Mouse (Mus musculus) neural tube, embryonic 12.5 days (tissue): ENCODE measurements around the gene Acss2. TPM values are rescaled to one million over a fixed set of nuclear protein-coding genes. Genes with fewer than 3 reads are reported as not detected.
A peak's percentile ranks its signal among the peaks of the same experiment; 100 is the strongest.

ENCODE experiments used
- ATAC-seq: fragments of 200-750 bp; cut with Nextera tagmentation; 2 replicates; pipeline ENCODE4 v1.8.0; 2017; ENCODE audit warnings: low read depth, mild to moderate bottlenecking, moderate TSS enrichment, moderate library complexity; ENCODE audit not compliant: low FRiP score
- H3K27ac ChIP-seq: fragments of 300-500 bp; sonication (generic); 2 replicates; pipeline ENCODE4 v1.5.1; 2016
- H3K27me3 ChIP-seq: fragments of 300-500 bp; sonication (generic); replicated peaks from 2 replicates; pipeline ENCODE4 v1.6.1; 2016; ENCODE audit warnings: mild to moderate bottlenecking
- H3K36me3 ChIP-seq: fragments of 300-500 bp; sonication (generic); 2 replicates; pipeline ENCODE4 v1.6.1; 2016; ENCODE audit warnings: mild to moderate bottlenecking
- H3K4me1 ChIP-seq: fragments of 300-500 bp; sonication (generic); 2 replicates; pipeline ENCODE4 v1.6.1; 2016
- H3K4me2 ChIP-seq: fragments of 300-500 bp; sonication (generic); replicated peaks from 2 replicates; pipeline ENCODE4 v1.6.1; 2016; ENCODE audit warnings: mild to moderate bottlenecking
- H3K4me3 ChIP-seq: fragments of 300-500 bp; sonication (generic); 2 replicates; pipeline ENCODE4 v1.5.1; 2016
- H3K9ac ChIP-seq: fragments of 300-500 bp; sonication (generic); 2 replicates; pipeline ENCODE4 v1.6.1; 2016; ENCODE audit warnings: mild to moderate bottlenecking
- H3K9me3 ChIP-seq: fragments of 300-500 bp; sonication (generic); 2 replicates; pipeline ENCODE4 v1.6.1; 2016; ENCODE audit warnings: mild to moderate bottlenecking
- WGBS: fragments of 180-500 bp; shearing (Covaris S2); methylation state at CpG from one replicate; pipeline ENCODE4 v1.1.7; 2016; 5-methylcytosine and 5-hydroxymethylcytosine counted together
- polyA plus RNA-seq: library from polyadenylated mRNA; unstranded; fragments of >200 nt; fragmentation: Nextera tagmentation; extraction: Ambion mirVana; gene quantifications from 2 replicates; pipeline ENCODE4 v1.2.1, GENCODE M21; 2016

The Acss2 gene
- polyA plus RNA-seq, 1 experiment from 2014 or later = 31.2 TPM

GRCm38 (mm10) chr2:155624730-155625129 lies 107.0 kb downstream of the Acss2 start:
- Histone ChIP-seq H3K27ac (no peak overlapping the region), H3K9me3 (no peaks in the 10 kb centered on the region), H3K9ac (no peak overlapping the region), H3K36me3 (no peaks in the 10 kb centered on the region), H3K4me3 (no peak overlapping the region), H3K27me3 (peaks cover 35% of the 10 kb centered on the region), H3K4me1 (peaks cover 14% of the 10 kb centered on the region), H3K4me2 (no peak overlapping the region)
- ATAC-seq = no peak
- 40% methylated on average over 10 of the region's 10 CpGs for WGBS

GRCm38 (mm10) chr2:155626277-155626676 lies 108.5 kb downstream of the Acss2 start:
- ATAC-seq = no peak
- H3K36me3 ChIP-seq = peaks cover under 1% of the 10 kb centered on the region; the same call in 1 of the 2 replicates
- H3K4me3 ChIP-seq = no peak overlapping the region
- no peak overlapping the region for H3K4me2 ChIP-seq
- no peaks in the 10 kb centered on the region for H3K9me3 ChIP-seq
- peaks cover 50% of the 10 kb centered on the region for H3K27me3 ChIP-seq
- H3K9ac ChIP-seq = no peak overlapping the region
- WGBS = 48% methylated on average over 15 of the region's 15 CpGs
- H3K4me1 ChIP-seq = peaks cover 30% of the 10 kb centered on the region
- H3K27ac ChIP-seq = no peak overlapping the region

GRCm38 (mm10) chr2:155627030-155627738 lies 109.4 kb downstream of the Acss2 start:
- Histone ChIP-seq H3K27me3 (peaks cover 59% of the 10 kb centered on the region), H3K4me1 (peaks cover 33% of the 10 kb centered on the region), H3K4me2 (no peak overlapping the region), H3K27ac (no peak overlapping the region), H3K36me3 (peaks cover 9% of the 10 kb centered on the region), H3K9me3 (no peaks in the 10 kb centered on the region), H3K9ac (no peak overlapping the region), H3K4me3 (no peak overlapping the region)
- no peak for ATAC-seq
- 45% methylated on average over 21 of the region's 21 CpGs for WGBS

- Histone ChIP-seq H3K4me1 (peaks cover 33% of the 10 kb centered on the region), H3K36me3 (peaks cover 18% of the 10 kb centered on the region), H3K27me3 (peaks cover 69% of the 10 kb centered on the region), H3K4me2 (no peak overlapping the region), H3K9me3 (no peaks in the 10 kb centered on the region), H3K4me3 (no peak overlapping the region), H3K27ac (no peak overlapping the region), H3K9ac (no peak overlapping the region)
- ATAC-seq = no peak
- WGBS = 80% methylated on average over 9 of the region's 9 CpGs
These were observed 110.4 kb downstream of the Acss2 start for GRCm38 (mm10) chr2:155628112-155628511.

- no peak overlapping the region for H3K4me2 ChIP-seq
- peaks cover 72% of the 10 kb centered on the region for H3K27me3 ChIP-seq
- no peak overlapping the region for H3K9ac ChIP-seq
- peaks cover 22% of the 10 kb centered on the region for H3K36me3 ChIP-seq
- H3K27ac ChIP-seq = no peak overlapping the region
- peaks cover 33% of the 10 kb centered on the region for H3K4me1 ChIP-seq
- no peak for ATAC-seq
- H3K9me3 ChIP-seq = no peaks in the 10 kb centered on the region
- H3K4me3 ChIP-seq = no peak overlapping the region
- 74% methylated on average over 13 of the region's 13 CpGs for WGBS
These were observed 110.8 kb downstream of the Acss2 start for GRCm38 (mm10) chr2:155628519-155628918.

- Histone ChIP-seq H3K4me1 (peaks cover 33% of the 10 kb centered on the region), H3K27me3 (peaks cover 78% of the 10 kb centered on the region), H3K4me2 (peak overlapping the region; percentile 63), H3K9me3 (no peaks in the 10 kb centered on the region), H3K9ac (0 out of 2 replicates have a peak overlapping the region, but pooled peaks have one; percentile 47), H3K36me3 (peaks cover 29% of the 10 kb centered on the region), H3K4me3 (peak overlapping the region; percentile 24; the same call in 1 of the 2 replicates), H3K27ac (no peak overlapping the region)
- ATAC-seq = peak; percentile 11; the same call in 1 of the 2 replicates
- 2% methylated on average over 35 of the region's 35 CpGs for WGBS
These were observed 111.5 kb downstream of the Acss2 start for GRCm38 (mm10) chr2:155629231-155629661.

- peaks cover 33% of the 10 kb centered on the region for H3K4me1 ChIP-seq
- no peak overlapping the region for H3K27ac ChIP-seq
- WGBS = 20% methylated on average over 20 of the region's 20 CpGs
- no peaks in the 10 kb centered on the region for H3K9me3 ChIP-seq
- peaks cover 82% of the 10 kb centered on the region for H3K27me3 ChIP-seq
- H3K36me3 ChIP-seq = peaks cover 38% of the 10 kb centered on the region
- H3K9ac ChIP-seq = no peak overlapping the region
- peak overlapping the region; percentile 31; the same call in 1 of the 2 replicates for H3K4me2 ChIP-seq
- ATAC-seq = no peak
- H3K4me3 ChIP-seq = no peak overlapping the region
These were observed 112.4 kb downstream of the Acss2 start for GRCm38 (mm10) chr2:155630153-155630552.

GRCm38 (mm10) chr2:155630590-155631416 lies 113.1 kb downstream of the Acss2 start:
- 13% methylated on average over 43 of the region's 43 CpGs for WGBS
- Histone ChIP-seq H3K9ac (0 out of 2 replicates have a peak overlapping the region, but pooled peaks have one; percentile 1), H3K4me2 (peak overlapping the region; percentile 31; the same call in 1 of the 2 replicates), H3K4me1 (peaks cover 33% of the 10 kb centered on the region), H3K27me3 (peaks cover 82% of the 10 kb centered on the region), H3K27ac (no peak overlapping the region), H3K9me3 (no peaks in the 10 kb centered on the region), H3K4me3 (no peak overlapping the region), H3K36me3 (peaks cover 45% of the 10 kb centered on the region)
- ATAC-seq = no peak

GRCm38 (mm10) chr2:155632138-155632936 lies 114.6 kb downstream of the Acss2 start:
- no peak for ATAC-seq
- Histone ChIP-seq H3K4me2 (no peak overlapping the region), H3K36me3 (peaks cover 59% of the 10 kb centered on the region), H3K4me1 (peaks cover 29% of the 10 kb centered on the region), H3K4me3 (no peak overlapping the region), H3K9me3 (no peaks in the 10 kb centered on the region), H3K27me3 (peaks cover 71% of the 10 kb centered on the region), H3K27ac (no peak overlapping the region), H3K9ac (no peak overlapping the region)
- WGBS = 66% methylated on average over 30 of the region's 30 CpGs

GRCm38 (mm10) chr2:155633121-155633520 lies 115.4 kb downstream of the Acss2 start:
- Histone ChIP-seq H3K27me3 (peaks cover 63% of the 10 kb centered on the region), H3K9ac (no peak overlapping the region), H3K4me2 (no peak overlapping the region), H3K4me3 (no peak overlapping the region), H3K36me3 (peaks cover 67% of the 10 kb centered on the region), H3K9me3 (no peaks in the 10 kb centered on the region), H3K4me1 (peaks cover 29% of the 10 kb centered on the region), H3K27ac (no peak overlapping the region)
- no peak for ATAC-seq
- 69% methylated on average over 19 of the region's 19 CpGs for WGBS

GRCm38 (mm10) chr2:155633731-155634130 lies 116.0 kb downstream of the Acss2 start:
- no peak overlapping the region for H3K4me3 ChIP-seq
- 90% methylated on average over 9 of the region's 9 CpGs for WGBS
- no peak overlapping the region for H3K27ac ChIP-seq
- no peak overlapping the region for H3K4me2 ChIP-seq
- peaks cover 29% of the 10 kb centered on the region for H3K4me1 ChIP-seq
- H3K9ac ChIP-seq = no peak overlapping the region
- H3K9me3 ChIP-seq = no peaks in the 10 kb centered on the region
- H3K36me3 ChIP-seq = peaks cover 73% of the 10 kb centered on the region
- ATAC-seq = no peak
- H3K27me3 ChIP-seq = peaks cover 57% of the 10 kb centered on the region
